Mouse (Mus musculus) 416B (cell line): ENCODE measurements around the gene Agbl3.

Experiments
- DNase-seq: peaks from one replicate; pipeline ENCODE4 v3.0.0; 2011; ENCODE audit warnings: low read depth

The Agbl3 gene

GRCm38 (mm10) chr6:34797887-34798286 lies 17.7 kb downstream of the Agbl3 start:
- peak; percentile 48 for DNase-seq

- no peak for DNase-seq
Measured at GRCm38 (mm10) chr6:34805582-34805981, 25.4 kb downstream of the Agbl3 start.

GRCm38 (mm10) chr6:34810651-34811050 lies 30.4 kb downstream of the Agbl3 start:
- peak; percentile 78 for DNase-seq

- DNase-seq: peak; percentile 66
Measured at GRCm38 (mm10) chr6:34824406-34824805, 44.2 kb downstream of the Agbl3 start.

GRCm38 (mm10) chr6:34832352-34832751 lies 52.1 kb downstream of the Agbl3 start:
- DNase-seq: no peak

GRCm38 (mm10) chr6:34861546-34862053 lies 81.4 kb downstream of the Agbl3 start:
- peak; percentile 50 for DNase-seq

- DNase-seq: peak; percentile 81
Measured at GRCm38 (mm10) chr6:34862381-34862780, 82.1 kb downstream of the Agbl3 start.

GRCm38 (mm10) chr6:34862791-34863403 lies 82.7 kb downstream of the Agbl3 start, which contains the start of gene Tmem140:
Tmem140 (plus strand) TSS chr6:34863146.
- peak; percentile 85 for DNase-seq

- peak; percentile 24 for DNase-seq
Measured at GRCm38 (mm10) chr6:34863786-34864514, 83.7 kb downstream of the Agbl3 start.

- DNase-seq: no peak
Measured at GRCm38 (mm10) chr6:34865213-34865612, 85.0 kb downstream of the Agbl3 start.

GRCm38 (mm10) chr6:34865711-34866593 lies 85.7 kb downstream of the Agbl3 start:
- peak; percentile 71 for DNase-seq

GRCm38 (mm10) chr6:34866786-34867185 lies 86.6 kb downstream of the Agbl3 start:
- DNase-seq: no peak

GRCm38 (mm10) chr6:34867301-34867994 lies 87.2 kb downstream of the Agbl3 start:
- no peak for DNase-seq

GRCm38 (mm10) chr6:34867995-34868350 lies 87.7 kb downstream of the Agbl3 start:
- DNase-seq: no peak

- peak; percentile 63 for DNase-seq
Measured at GRCm38 (mm10) chr6:34868507-34869217, 88.4 kb downstream of the Agbl3 start.

GRCm38 (mm10) chr6:34869225-34869915 lies 89.1 kb downstream of the Agbl3 start:
- DNase-seq: peak; percentile 98

- no peak for DNase-seq
Measured at GRCm38 (mm10) chr6:34870136-34870535, 89.9 kb downstream of the Agbl3 start.

GRCm38 (mm10) chr6:34870724-34871123 lies 90.5 kb downstream of the Agbl3 start:
- no peak for DNase-seq

- peak; percentile 26 for DNase-seq
Measured at GRCm38 (mm10) chr6:34871929-34872328, 91.7 kb downstream of the Agbl3 start.

- DNase-seq: no peak
Measured at GRCm38 (mm10) chr6:34872871-34873270, 92.6 kb downstream of the Agbl3 start.
